Mouse (Mus musculus): Measurements from ENCODE around the gene Ostn. TPM values are rescaled to one million over a fixed set of nuclear protein-coding genes. Genes with fewer than 3 reads are reported as not detected.

Gene Ostn
- polyA plus RNA-seq, 1 experiment from 2014 or later: not detected

DNA sequence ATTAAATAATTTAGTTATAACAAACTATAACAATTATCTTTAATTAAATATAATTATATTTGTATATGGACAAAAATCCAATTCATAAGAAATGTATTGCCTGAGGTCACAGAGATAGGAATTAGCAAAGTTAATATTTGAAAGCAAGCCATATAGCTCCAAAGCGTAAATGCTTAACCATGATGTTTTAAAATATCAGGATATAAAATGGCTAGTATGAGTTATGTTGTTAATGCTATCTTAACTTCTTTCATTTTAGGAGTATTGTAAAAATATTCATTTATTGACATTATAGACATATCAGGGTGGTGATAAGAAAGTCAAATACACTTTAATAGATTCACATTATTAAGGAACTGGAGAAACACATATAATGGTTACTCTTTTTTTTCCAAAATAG lies 52.8 kb downstream of the Ostn start:
- Histone ChIP-seq H3K27ac (replicated peaks) (no peak overlapping the region), H3K9me3 (no peaks in the 10 kb centered on the region), H3K4me2 (replicated peaks) (no peak overlapping the region), H3K27me3 (no peaks in the 10 kb centered on the region), H3K36me3 (no peaks in the 10 kb centered on the region), H3K9ac (replicated peaks) (no peak overlapping the region), H3K4me3 (no peak overlapping the region), H3K4me1 (no peaks in the 10 kb centered on the region)
- no peak for ATAC-seq (replicated peaks)
- 97% methylated on average over 1 of the region's 1 CpGs for WGBS

DNA sequence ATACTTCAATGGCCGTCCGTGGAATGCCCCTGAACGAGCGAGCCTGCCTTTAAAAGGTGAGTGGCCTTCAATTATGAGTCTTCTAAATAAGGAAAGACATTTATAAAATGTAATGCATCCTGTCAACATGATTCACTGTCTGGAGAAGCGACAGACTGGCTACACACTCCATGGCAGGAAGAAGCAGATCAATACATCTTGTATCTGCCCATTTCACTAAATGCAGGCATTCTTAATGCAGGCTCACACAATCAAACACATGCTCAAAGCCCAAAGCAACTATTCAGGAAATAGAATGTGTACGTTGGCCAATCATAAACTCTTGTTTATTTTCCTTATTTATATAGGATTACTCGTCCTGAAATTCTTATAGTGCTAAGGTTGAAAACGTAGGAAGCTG lies 62.9 kb downstream of the Ostn start, which contains the start of gene Uts2b:
Gene Uts2b (minus strand): TSS at position 49 of the 400 bp plus-strand sequence.
- Histone ChIP-seq H3K27me3 (no peaks in the 10 kb centered on the region), H3K4me3 (no peak within 1 kb of the TSS), H3K27ac (replicated peaks) (no peak within 1 kb of the TSS), H3K4me1 (no peaks in the 10 kb centered on the region), H3K9me3 (no peaks in the 10 kb centered on the region), H3K4me2 (replicated peaks) (no peak within 1 kb of the TSS), H3K9ac (replicated peaks) (no peak within 1 kb of the TSS), H3K36me3 (no peaks in the 10 kb centered on the region)
- ATAC-seq (replicated peaks): no peak
- 70% methylated on average over 8 of the region's 8 CpGs for WGBS

DNA sequence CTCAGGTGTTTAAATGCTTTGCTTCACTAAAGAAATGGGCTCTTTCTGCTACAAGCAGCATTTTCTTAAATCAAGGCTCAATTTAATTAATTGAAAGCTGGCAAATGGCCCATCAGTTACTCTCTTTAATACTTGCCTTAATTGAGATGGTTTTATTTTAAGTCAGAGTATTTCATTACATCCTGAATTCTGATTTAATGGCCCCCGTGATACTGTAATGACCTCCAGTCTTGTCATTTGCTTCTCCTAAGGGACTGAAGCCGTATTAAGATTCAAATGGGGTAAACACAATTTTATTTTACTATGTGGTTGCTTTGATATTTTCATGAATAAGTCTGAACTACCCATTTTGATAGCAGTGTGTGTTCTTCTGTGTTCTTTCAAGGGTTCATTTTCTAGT lies 63.4 kb downstream of the Ostn start:
- ATAC-seq (replicated peaks): no peak
- H3K27ac ChIP-seq (replicated peaks): no peak overlapping the region
- 37% methylated on average over 2 of the region's 2 CpGs for WGBS

DNA sequence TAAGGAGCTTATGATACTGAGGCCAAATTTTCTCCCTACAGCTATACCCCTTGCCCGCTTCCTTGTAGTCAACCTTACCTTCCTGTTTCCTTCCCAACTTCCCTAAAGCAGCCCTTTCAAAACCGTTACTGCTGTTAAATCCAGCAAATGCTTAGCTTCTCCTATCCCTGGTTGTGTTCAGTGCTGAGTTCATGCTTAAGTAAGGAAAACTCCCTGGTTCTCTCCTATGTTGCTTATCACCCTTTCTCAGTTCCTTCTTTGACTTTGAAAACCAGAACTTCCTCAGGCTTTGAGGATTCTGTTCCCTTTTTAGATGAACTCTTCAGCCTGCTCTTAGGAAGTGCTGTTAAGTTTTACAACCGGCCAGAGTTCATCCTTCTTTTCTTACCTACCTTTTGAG lies 66.8 kb downstream of the Ostn start:
- no peaks in the 10 kb centered on the region for H3K9me3 ChIP-seq

More for the DNA sequence above, 63.4 kb downstream of the Ostn start:
- Histone ChIP-seq H3K9ac (replicated peaks) (no peak overlapping the region), H3K4me3 (no peak overlapping the region), H3K27me3 (no peaks in the 10 kb centered on the region), H3K36me3 (no peaks in the 10 kb centered on the region), H3K9me3 (no peaks in the 10 kb centered on the region), H3K4me1 (no peaks in the 10 kb centered on the region), H3K4me2 (replicated peaks) (no peak overlapping the region)

DNA sequence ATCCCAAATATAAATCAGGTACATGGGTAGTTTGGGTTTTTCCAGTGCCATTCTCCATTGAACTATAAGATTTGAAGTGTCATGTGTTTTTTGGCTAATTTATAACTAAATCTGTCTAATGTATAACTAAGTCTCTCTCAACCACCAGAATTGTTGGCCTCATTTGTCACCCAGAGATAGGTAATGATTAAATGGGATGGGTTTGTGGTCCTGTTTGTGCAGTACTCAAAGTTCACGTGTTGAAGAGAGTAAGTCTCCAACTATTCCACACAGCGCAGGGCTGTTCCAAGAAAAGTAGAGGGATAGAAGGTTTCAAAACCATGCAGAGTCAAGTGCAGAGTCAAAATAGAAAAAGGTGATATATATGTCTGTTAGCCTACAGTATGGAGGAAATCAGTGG lies 68.0 kb downstream of the Ostn start:
- Histone ChIP-seq H3K36me3 (no peaks in the 10 kb centered on the region), H3K9me3 (no peaks in the 10 kb centered on the region), H3K4me3 (no peak overlapping the region), H3K27me3 (no peaks in the 10 kb centered on the region), H3K27ac (replicated peaks) (no peak overlapping the region), H3K4me2 (replicated peaks) (no peak overlapping the region), H3K9ac (replicated peaks) (no peak overlapping the region), H3K4me1 (no peaks in the 10 kb centered on the region)
- ATAC-seq (replicated peaks): no peak
- 97% methylated on average over 2 of the region's 2 CpGs for WGBS

More for the DNA sequence above, 66.8 kb downstream of the Ostn start:
- Histone ChIP-seq H3K27ac (replicated peaks) (no peak overlapping the region), H3K9ac (replicated peaks) (no peak overlapping the region), H3K4me1 (no peaks in the 10 kb centered on the region), H3K27me3 (no peaks in the 10 kb centered on the region), H3K4me3 (no peak overlapping the region), H3K36me3 (no peaks in the 10 kb centered on the region), H3K4me2 (replicated peaks) (no peak overlapping the region)
- ATAC-seq (replicated peaks): no peak
- WGBS: 75% methylated on average over 3 of the region's 3 CpGs

DNA sequence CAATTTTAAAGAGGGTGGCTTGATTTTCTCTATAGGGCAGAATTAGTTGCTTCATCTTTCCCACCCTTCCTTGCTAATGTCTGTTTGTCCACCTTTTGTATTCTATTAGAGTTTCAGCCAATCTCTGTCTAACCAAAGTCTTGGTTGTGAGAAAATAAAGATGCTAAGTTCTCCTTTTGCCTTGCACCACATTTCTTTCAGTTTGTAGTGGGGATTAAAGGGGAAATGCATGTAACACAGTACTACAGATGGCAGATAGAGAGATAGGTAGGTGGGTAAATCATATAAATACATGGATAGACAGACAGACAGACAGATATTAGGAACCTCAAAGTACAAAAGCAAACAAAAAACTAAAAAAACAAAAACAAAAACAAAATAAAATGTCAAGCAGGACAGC lies 69.3 kb downstream of the Ostn start:
- Histone ChIP-seq H3K9ac (replicated peaks) (no peak overlapping the region), H3K36me3 (no peaks in the 10 kb centered on the region), H3K4me1 (no peaks in the 10 kb centered on the region), H3K9me3 (no peaks in the 10 kb centered on the region), H3K27me3 (no peaks in the 10 kb centered on the region), H3K4me3 (no peak overlapping the region), H3K27ac (replicated peaks) (no peak overlapping the region), H3K4me2 (replicated peaks) (no peak overlapping the region)
- no peak for ATAC-seq (replicated peaks)

DNA sequence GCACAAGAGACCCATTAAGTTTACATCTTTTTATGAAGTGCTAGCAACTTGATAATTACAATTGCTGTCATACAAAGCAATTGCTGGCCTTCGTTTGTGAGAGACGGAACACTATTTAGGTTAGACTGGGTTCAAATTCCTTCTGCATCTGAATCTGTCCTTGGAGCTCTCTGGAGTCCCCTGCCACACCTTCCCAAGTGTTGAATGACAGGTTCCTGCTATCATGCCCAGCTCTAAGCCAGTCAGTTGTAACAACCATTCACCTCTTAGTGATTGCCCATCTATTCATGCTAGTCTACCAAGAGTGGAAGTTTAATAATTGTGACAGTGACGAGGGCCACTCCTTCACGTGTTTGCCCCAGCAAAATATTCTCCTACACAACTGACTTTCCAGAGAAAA lies 74.9 kb downstream of the Ostn start:
- Histone ChIP-seq H3K9ac (replicated peaks) (no peak overlapping the region), H3K4me1 (no peaks in the 10 kb centered on the region), H3K36me3 (no peaks in the 10 kb centered on the region), H3K27me3 (no peaks in the 10 kb centered on the region), H3K4me2 (replicated peaks) (no peak overlapping the region), H3K4me3 (no peak overlapping the region), H3K9me3 (no peaks in the 10 kb centered on the region), H3K27ac (replicated peaks) (no peak overlapping the region)
- 83% methylated on average over 4 of the region's 4 CpGs for WGBS
- no peak for ATAC-seq (replicated peaks)

DNA sequence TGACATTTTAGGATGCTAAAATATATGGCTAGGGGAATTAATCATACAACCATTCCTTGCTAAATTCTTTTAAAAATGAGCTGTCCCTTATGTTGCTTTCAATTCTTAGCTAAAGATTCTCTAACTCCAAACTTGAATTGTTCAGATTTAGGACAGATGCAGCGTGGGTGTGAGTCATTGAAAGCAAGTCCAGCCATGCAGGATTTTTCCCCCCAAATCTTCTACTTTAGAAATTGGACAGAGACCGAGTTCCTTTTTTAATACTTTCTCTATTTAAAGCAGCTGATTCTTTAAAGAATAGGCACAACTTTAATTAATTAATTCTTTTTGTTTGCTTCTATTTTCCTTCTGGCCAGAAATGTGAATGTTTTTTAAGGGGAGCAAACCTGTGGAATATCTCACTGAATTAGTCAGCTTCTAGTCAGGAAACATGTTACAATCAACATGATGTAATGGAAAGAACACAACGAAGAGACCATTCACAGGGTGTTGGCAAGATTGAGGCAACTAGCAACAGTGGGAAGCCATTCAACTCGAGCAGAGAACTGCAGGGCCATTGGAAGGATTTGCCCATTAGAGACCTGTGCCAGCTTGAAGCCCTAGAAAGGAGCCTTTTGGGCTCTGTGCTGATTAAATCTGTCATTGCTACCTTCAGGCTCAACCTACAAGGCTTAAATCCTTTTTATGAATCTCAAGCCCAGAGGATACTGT lies 77.8 kb downstream of the Ostn start:
- Histone ChIP-seq H3K27me3 (no peaks in the 10 kb centered on the region), H3K27ac (replicated peaks) (no peak overlapping the region), H3K9ac (replicated peaks) (no peak overlapping the region), H3K4me3 (no peak overlapping the region), H3K9me3 (no peaks in the 10 kb centered on the region), H3K4me1 (peaks cover 11% of the 10 kb centered on the region), H3K4me2 (replicated peaks) (no peak overlapping the region), H3K36me3 (no peaks in the 10 kb centered on the region)
- WGBS: 29% methylated on average over 4 of the region's 4 CpGs
- peak; percentile 70 for ATAC-seq (replicated peaks)

DNA sequence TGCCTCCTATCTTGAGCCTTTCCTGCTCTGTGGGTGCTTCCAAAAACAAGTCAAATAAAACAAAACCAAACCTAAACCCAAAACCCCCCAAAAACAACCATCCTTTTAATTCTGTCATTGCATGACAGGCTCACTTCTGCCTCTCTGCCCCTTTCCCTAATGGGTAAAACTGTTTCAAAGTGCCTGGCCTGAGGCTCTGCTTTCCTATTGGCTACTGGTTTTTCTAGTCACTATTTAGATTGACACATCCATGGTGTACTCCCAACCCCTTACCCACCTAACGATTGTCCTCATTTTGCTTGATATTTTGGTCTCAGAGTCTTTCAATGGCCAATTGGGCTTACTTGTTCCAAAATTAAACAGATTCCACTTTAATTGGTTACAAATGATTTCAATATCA lies 78.4 kb downstream of the Ostn start:
- no peak overlapping the region for H3K4me2 ChIP-seq (replicated peaks)
- H3K9me3 ChIP-seq: no peaks in the 10 kb centered on the region
- ATAC-seq (replicated peaks): peak; percentile 51
- no peaks in the 10 kb centered on the region for H3K36me3 ChIP-seq
- no peak overlapping the region for H3K27ac ChIP-seq (replicated peaks)
- H3K4me3 ChIP-seq: no peak overlapping the region
- H3K4me1 ChIP-seq: peaks cover 17% of the 10 kb centered on the region
- H3K27me3 ChIP-seq: no peaks in the 10 kb centered on the region
- WGBS: 22% methylated on average over 1 of the region's 1 CpGs
- no peak overlapping the region for H3K9ac ChIP-seq (replicated peaks)

DNA sequence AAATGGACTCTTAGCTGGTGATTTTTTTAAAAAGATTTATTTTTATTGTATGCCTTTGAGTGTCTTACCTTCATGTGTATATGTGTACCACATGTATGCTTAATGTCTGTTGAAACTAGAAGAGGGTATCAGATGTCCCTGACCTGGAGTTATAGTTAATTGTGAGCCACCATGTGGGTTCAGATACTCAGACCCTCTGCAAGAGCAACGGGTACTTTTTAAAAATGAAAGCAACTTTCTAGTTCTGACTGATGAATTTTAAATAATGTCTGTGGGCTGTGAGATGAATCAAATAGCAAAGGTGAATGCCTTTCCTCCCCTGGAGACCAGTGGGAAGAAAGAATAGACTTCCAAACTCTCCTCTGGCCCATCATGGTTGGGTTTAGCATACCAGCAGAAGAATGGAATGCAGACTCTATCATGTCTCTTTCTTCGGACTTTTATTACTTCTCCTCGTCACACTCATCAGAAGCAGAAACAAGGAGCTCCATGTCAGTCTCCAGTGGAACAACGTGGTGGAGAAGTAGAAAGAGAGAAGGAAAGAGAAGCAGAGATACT lies 79.6 kb downstream of the Ostn start:
- 83% methylated on average over 4 of the region's 4 CpGs for WGBS
- Histone ChIP-seq H3K4me2 (replicated peaks) (no peak overlapping the region), H3K9me3 (no peaks in the 10 kb centered on the region), H3K36me3 (no peaks in the 10 kb centered on the region), H3K4me1 (peaks cover 29% of the 10 kb centered on the region), H3K4me3 (no peak overlapping the region), H3K27ac (replicated peaks) (no peak overlapping the region), H3K9ac (replicated peaks) (no peak overlapping the region), H3K27me3 (no peaks in the 10 kb centered on the region)
- no peak for ATAC-seq (replicated peaks)

DNA sequence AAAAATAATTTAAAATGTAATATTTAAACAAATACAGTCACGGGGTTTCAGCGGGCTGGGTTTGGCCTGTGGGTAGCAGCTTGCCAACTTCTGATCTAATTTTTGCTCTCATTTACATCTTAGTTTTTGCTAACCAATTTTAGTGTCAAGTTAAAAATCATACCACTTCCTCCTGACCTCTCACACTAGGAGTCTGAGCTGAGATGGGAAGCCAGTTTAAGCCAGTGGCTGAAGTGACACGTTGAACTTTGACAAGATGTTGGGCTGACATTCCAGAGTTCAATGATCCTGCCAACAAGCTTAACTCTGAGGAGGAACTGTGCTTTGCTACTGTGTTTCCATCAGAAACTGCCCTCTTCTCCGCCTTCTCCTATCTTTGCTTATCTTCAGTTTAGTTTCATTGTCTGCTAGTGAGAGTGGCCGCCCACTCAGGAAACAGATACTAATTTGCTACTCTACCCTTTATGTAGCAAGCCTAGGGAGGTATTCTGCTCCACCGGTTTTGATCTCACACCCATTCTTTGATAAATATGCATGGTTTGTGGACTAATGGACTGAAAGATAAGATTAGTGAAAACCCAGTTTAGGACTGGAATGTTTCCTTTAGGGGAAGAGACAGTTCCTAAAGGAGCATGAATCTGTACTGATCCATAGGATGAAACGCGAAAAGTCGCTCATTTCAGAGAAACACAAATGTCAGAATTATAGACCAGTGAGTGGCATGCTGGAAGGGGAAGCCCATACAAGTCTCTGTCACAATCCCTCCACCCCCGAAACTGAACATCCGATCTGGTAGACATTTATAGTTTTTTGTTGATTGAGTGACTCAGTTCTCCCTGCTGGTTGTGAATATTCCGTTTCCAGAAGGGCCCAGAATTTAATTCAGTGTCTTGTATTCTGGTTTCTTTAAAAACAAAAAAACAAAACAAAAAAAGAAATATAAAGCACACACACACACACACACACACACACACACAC lies 80.6 kb downstream of the Ostn start:
- no peaks in the 10 kb centered on the region for H3K27me3 ChIP-seq
- no peaks in the 10 kb centered on the region for H3K9me3 ChIP-seq
- peak overlapping the region; percentile 79 for H3K4me3 ChIP-seq
- peaks cover 35% of the 10 kb centered on the region for H3K4me1 ChIP-seq
- 42% methylated on average over 12 of the region's 12 CpGs for WGBS
- H3K36me3 ChIP-seq: no peaks in the 10 kb centered on the region
- ATAC-seq (replicated peaks): no peak
- H3K9ac ChIP-seq (replicated peaks): peak overlapping the region; percentile 92
- peak overlapping the region; percentile 95 for H3K27ac ChIP-seq (replicated peaks)
- peak overlapping the region; percentile 63 for H3K4me2 ChIP-seq (replicated peaks)

DNA sequence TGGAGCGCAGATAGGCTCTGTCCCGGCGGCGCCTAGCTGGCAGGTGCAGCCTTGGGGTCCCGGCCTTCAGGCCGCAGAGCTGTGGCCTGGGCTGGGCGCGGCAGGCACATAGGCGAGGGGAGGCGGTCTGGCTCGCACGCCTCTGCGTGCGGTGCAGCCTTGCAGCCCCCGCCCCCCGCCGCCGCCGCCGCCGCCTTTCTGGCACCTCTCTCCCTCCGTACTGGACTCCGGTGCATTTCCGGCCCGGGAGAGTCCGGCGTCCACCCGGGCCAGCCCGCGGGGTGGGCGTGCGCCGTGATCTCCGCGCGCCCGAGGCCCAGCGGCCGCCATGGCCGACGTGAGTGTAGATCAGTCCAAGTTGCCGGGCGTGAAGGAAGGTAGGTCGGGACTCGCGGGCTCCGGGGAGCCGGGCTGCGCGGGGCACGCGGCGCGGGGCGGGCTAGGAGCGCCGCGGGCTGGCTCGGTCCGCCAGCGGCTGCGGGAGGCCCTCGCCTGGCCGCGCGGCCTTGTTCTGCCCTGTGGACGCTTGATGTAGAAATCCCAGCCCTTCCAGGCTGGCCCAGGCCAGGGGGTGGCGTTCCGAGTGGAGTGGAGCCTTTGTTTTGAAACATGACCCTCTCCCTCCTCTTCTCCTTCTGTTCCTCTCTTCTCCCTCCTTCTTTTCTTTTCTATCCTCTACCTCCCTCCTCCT lies 81.6 kb downstream of the Ostn start, which contains the start of gene Ccdc50:
Gene Ccdc50 (plus strand): TSS at position 109 of the 691 bp plus-strand sequence.
- H3K9me3 ChIP-seq: no peaks in the 10 kb centered on the region
- H3K4me2 ChIP-seq (replicated peaks): peak within 1 kb of the TSS; percentile 63
- no peaks in the 10 kb centered on the region for H3K36me3 ChIP-seq
- peak within 1 kb of the TSS; percentile 79 for H3K4me3 ChIP-seq
- no peaks in the 10 kb centered on the region for H3K27me3 ChIP-seq
- peak; percentile 92 for ATAC-seq (replicated peaks)
- peak within 1 kb of the TSS; percentile 92 for H3K9ac ChIP-seq (replicated peaks)
- H3K27ac ChIP-seq (replicated peaks): peak within 1 kb of the TSS; percentile 95
- peaks cover 41% of the 10 kb centered on the region for H3K4me1 ChIP-seq
- under 1% methylated on average over 64 of the region's 69 CpGs for WGBS

Data from forebrain, embryonic 15.5 days (tissue).